Mouse (Mus musculus): ENCODE measurements around the gene Slc7a12. TPM values are rescaled to one million over a fixed set of nuclear protein-coding genes. Genes with fewer than 3 reads are reported as not detected.

The Slc7a12 gene
- not detected for total RNA-seq (2021)

DNA sequence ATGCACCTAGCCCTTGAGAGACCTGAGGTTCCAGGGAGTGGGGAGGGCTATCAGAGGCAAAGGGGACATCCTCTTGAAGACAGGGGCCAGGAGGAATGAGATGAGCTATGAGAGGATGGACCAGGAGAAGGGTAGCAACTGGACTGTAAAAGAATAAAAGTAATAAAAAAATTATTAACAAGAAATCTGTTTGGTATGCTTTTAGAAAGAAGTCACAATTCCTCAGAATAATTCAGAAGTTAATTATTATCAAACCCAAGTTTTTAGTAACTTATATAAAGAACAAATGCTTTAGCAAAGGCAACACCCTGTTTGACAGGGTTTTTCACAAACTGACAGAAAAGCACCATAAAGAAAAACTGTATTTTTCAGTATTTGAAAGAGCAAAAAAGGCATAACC lies at the start of gene Slc7a12:
Gene Slc7a12 (plus strand): TSS at position 301 of the 400 bp plus-strand sequence.
- intact Hi-C loops (cut with DNase I): no loop called here
- DNase-seq (ENCODE audit: low spot score in 2 of 2): no peak

DNA sequence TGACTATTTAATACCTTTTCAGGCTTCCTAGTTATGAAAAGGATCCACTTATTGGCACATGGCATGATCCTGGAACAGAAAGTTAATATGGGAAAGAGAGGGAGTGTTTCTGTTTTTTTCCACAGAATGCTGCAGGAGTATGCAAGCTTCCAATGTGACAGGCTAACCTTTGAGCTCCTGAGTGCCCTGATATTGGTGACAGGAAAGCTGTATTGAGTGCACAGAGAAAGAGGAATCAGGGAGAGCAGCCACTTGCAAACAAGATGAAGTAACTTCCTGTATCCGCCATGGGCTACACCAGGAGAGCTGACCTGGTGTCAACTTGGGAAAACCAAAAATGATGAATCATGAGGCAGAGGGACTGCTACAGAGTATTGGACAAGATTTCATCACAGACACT lies 48.1 kb upstream of the Slc7a12 start:
- intact Hi-C loops (cut with DNase I): no loop called here
- DNase-seq (ENCODE audit: low spot score in 2 of 2): no peak

DNA sequence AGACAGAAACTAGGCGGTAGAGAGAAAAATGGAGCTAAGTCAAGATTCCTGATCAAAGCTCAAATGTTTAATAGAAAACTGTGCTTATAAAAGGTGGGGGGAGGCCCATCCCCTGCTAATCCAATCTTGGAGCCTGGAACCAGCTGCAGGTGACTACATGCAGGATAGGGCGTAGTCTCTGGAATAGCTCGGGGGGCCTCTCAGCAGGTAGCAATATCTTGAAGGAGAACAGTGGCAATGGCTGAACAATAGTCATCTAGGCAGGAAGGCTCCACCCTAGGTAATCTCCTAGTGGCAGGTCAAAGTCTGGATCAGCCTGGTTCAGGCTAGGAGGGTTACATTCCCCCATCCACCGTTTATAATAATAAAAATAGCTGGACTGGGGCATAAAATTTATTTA lies 34.5 kb upstream of the Slc7a12 start:
- intact Hi-C loops (cut with DNase I): no loop called here
- DNase-seq (ENCODE audit: low spot score in 2 of 2): no peak

DNA sequence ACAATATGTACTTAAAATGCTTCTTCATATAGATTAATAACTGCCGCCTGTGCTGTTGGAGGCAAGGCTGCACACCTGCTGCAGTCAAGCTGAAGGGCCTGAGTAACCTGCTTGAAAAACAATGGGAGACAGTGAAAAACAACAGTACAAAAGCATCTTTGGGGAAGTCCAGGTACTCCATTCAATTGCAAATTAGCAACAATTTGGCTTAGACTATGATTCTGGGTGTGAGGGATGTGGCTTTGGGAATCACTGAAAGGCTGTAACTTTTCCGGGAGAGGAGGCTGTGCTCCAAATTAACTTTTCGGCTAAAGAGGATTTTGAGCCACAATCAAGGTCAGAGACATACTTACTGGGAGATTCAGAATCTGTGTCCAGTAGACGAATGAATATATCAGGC lies 33.8 kb upstream of the Slc7a12 start:
- DNase-seq (ENCODE audit: low spot score in 2 of 2): no peak
- intact Hi-C loops (cut with DNase I): no loop called here

Other genes starting within 250 kb of the Slc7a12 start
- gene 1810022K09Rik, start 130.6 kb downstream of the Slc7a12 start, total RNA-seq (2021): 10 to 100 TPM; 80.5 to 87.7 TPM
- gene Car13, start 161.0 kb downstream of the Slc7a12 start, total RNA-seq (2021): 1 to 10 TPM; 1.1 TPM

All from left cerebral cortex, postnatal 25 days (tissue).